Mouse (Mus musculus) cerebellum, adult 9-11 months (tissue): Measurements from ENCODE around the gene Ppp1r14b.

Experiments used
- DNase-seq: peaks from one replicate; pipeline ENCODE4 v3.0.0; 2022

Gene Ppp1r14b

GRCm38 (mm10) chr19:6977759-6978638 lies 3.2 kb downstream of the Ppp1r14b start:
- DNase-seq: peak; percentile 72

DNA sequence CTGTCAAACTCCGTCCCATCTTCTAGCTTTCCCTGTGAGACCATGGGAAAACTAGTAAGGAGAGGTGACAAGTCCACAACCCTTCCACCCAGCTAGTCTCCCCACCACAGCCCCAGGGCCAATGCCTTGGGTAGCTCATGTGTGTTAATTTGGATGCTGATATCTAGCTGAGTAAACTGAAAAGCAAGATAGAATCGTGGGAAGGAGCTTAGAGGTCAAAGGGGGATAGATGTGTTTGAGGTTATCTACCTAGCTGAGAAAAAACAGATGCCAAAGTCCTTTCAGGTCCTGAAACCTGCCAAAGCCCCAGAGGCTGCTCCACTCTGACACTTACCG lies 3.8 kb downstream of the Ppp1r14b start:
- DNase-seq: no peak

GRCm38 (mm10) chr19:6979001-6979479 lies 4.3 kb downstream of the Ppp1r14b start:
- no peak for DNase-seq

- DNase-seq: peak; percentile 99
These were observed 5.0 kb downstream of the Ppp1r14b start for GRCm38 (mm10) chr19:6979486-6980380.

GRCm38 (mm10) chr19:6980381-6981093 lies 5.8 kb downstream of the Ppp1r14b start, which contains the start of gene Fkbp2:
Fkbp2 (minus strand) TSS chr19:6980501.
- peak; percentile 99 for DNase-seq

DNA sequence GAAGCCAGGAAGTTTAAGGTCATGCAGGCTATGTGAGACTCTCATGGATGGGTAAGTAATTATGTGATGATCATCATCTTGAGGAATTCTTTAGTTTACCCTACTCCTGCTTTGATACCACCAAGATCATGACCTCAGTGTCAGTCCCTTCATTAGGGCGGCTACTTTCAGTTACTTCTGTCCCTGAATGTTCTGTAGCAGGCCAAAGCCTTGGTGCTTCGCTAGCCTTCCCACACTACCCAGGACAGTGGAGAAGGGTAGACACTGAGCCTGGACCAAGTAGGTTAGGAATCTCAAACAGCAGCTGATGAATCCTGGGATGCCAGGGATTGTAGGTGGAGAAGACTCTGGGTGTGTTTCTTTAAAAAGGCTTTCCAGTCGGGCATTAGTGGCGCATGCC lies 6.7 kb downstream of the Ppp1r14b start:
- no peak for DNase-seq

DNA sequence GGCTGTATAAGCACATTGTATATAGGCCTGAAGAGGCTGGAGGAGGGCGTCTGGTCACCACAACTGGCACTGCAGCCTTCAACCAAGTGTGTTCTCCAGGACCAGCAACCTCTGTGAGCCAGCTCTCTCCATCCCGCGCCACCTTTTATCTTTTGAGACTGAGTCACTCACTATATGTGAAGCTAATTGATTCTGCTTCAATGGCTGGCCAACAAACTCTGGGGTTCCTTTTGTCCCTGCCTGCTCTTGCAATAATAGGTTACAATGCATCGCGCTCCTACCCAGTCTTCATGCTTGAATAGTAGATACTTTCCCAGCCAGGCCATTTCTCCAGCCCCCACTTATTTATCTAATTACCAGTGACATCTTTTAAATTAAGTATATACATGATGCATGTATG lies 8.9 kb downstream of the Ppp1r14b start:
- no peak for DNase-seq

GRCm38 (mm10) chr19:6985300-6985699 lies 10.5 kb downstream of the Ppp1r14b start:
- DNase-seq: peak; percentile 65

- DNase-seq: peak; percentile 65
These were observed 11.4 kb downstream of the Ppp1r14b start for GRCm38 (mm10) chr19:6985951-6986708.

DNA sequence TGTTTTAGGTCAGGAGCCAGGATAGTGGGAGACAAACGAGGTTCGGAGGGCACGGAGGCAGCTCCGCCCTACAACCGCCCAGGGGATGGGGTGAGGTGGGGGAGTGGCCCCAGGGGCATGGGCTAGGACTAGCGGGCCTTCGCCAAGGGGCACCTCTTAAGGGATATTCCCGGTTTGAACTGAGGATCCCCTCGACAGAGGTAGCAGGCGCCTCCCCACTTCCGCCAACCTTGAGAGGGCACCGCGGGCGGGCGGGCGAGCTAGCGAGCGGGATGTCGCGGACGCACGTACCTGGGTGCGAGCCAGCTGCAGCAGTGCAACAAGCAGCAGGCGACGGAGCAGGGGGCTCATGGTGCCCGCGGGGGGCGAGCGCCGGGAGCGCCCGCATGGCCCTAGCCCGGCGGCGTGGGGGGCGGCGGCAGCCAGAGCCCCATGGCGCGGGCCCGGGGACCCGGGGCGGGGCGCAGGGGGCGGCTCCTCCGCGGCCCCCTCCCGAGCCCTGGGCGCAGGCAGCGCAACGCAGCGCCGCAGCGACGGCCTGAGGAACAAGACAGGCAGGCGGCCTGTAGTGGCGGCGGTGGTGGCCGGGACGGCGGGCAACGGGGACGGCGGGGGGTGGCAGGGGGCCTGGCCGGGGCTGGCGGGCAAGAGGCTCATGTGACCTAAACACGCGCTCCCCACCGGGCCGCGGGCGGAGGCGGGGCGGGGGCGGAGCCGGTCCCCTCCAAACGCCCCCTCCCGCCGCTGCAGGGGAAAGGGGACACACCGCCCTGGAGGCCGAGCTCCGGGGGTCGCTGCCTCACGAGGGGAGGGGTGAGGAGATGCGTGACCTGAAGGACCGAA lies 12.5 kb downstream of the Ppp1r14b start, which contains the start of gene Vegfb:
Gene Vegfb, minus strand, starts transcription at position 591 of the 843 bp plus-strand sequence.
- DNase-seq: peak; percentile 82

DNA sequence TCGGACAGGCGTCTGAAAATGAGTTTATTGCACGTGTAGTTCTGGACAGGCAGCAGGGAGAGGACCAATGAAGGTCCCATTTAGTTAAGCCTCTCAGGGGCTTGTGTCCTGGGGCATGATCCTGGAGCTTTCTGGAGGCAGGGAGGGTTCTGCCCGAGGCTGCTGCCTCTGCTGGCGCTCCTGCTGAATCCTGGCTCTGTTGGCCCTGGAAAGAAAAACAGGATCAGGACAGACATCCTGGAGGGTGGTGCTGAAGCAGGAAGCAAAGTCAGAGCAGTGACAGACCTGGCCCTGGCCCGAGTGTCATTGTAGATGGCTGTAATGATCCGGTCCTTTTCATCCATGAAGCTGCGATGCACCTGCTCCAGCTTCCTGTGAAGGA lies 13.1 kb downstream of the Ppp1r14b start:
- DNase-seq: no peak

GRCm38 (mm10) chr19:6989251-6989650 lies 14.5 kb downstream of the Ppp1r14b start:
- DNase-seq: no peak

DNA sequence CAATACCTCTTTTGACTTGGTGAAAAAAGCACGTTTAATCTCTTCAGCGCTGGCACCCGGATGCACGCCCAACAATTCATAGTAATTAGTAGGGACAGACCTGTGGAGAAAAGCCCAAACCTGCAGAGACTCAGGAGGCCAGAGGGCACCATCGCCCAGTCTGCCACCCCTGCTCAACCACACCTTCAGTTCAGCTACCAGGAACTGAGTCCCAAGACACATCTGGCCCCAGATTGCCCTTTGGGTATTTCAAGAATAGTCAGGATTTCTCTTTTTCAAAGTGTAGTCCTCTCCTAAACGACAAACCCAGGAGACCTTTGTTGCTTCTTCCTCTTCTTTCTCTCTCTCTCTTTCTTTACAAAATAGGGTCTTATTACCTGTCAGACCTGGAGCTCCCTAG lies 15.9 kb downstream of the Ppp1r14b start:
- DNase-seq: no peak

DNA sequence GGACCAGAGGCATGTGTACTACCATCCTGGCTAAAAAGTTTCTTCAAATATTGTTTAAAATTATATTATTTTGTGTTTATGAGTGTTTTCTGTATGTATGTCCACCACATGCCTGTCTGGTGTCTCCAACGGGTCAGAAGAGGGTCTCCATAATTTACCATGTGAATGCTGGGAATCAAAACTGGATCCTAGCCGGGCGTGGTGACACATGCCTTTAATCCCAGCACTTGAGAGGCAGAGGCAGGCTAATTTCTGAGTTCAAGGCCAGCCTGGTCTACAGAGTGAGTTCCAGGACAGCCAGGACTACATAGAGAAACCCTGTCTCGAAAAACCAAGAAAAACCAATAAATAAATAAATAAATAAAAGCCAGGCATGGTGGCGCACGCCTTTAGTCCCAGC lies 16.4 kb downstream of the Ppp1r14b start:
- peak; percentile 51 for DNase-seq

GRCm38 (mm10) chr19:6992011-6992858 lies 17.5 kb downstream of the Ppp1r14b start, which contains the start of gene Dnajc4:
Dnajc4 (minus strand) TSS chr19:6992572.
- DNase-seq: peak; percentile 97

GRCm38 (mm10) chr19:6993011-6993770 lies 18.4 kb downstream of the Ppp1r14b start:
- DNase-seq: peak; percentile 52

GRCm38 (mm10) chr19:6994002-6994401 lies 19.2 kb downstream of the Ppp1r14b start:
- peak; percentile 46 for DNase-seq

GRCm38 (mm10) chr19:6994489-6994888 lies 19.7 kb downstream of the Ppp1r14b start:
- peak; percentile 48 for DNase-seq
